Mouse (Mus musculus): Measurements from ENCODE around the gene Sik2. TPM values are rescaled to one million over a fixed set of nuclear protein-coding genes. Genes with fewer than 3 reads are reported as not detected.

Gene Sik2
- polyA plus RNA-seq, 1 experiment from 2014 or later = 18.4 TPM

- H3K4me1 ChIP-seq (replicated peaks; ENCODE audit: control insufficient read depth, insufficient read depth, low read length) = no peaks in the 10 kb centered on the region
- peaks cover 11% of the 10 kb centered on the region for H3K36me3 ChIP-seq (ENCODE audit: control insufficient read depth, insufficient read depth, low read length)
- H3K4me2 ChIP-seq (ENCODE audit: low read depth, low read length, severe bottlenecking) = no peak overlapping the region
- H3K4me3 ChIP-seq (ENCODE audit: low read depth, low read length) = no peak overlapping the region
- DNase-seq (ENCODE audit: low spot score) = no peak
- H3K9me3 ChIP-seq (ENCODE audit: control insufficient read depth, low read length) = no peaks in the 10 kb centered on the region
- H3K27ac ChIP-seq (ENCODE audit: low read depth, low read length) = no peak overlapping the region
- no peak overlapping the region for H3K9ac ChIP-seq (ENCODE audit: low read length)
- ATAC-seq (replicated peaks; ENCODE audit: low FRiP score) = no peak
- no peaks in the 10 kb centered on the region for H3K27me3 ChIP-seq (ENCODE audit: control insufficient read depth, insufficient read depth, low read length)
- 96% methylated on average over 4 of the region's 4 CpGs for WGBS
These were observed 145.0 kb downstream of the Sik2 start for GRCm38 (mm10) chr9:50863824-50864223.

DNA sequence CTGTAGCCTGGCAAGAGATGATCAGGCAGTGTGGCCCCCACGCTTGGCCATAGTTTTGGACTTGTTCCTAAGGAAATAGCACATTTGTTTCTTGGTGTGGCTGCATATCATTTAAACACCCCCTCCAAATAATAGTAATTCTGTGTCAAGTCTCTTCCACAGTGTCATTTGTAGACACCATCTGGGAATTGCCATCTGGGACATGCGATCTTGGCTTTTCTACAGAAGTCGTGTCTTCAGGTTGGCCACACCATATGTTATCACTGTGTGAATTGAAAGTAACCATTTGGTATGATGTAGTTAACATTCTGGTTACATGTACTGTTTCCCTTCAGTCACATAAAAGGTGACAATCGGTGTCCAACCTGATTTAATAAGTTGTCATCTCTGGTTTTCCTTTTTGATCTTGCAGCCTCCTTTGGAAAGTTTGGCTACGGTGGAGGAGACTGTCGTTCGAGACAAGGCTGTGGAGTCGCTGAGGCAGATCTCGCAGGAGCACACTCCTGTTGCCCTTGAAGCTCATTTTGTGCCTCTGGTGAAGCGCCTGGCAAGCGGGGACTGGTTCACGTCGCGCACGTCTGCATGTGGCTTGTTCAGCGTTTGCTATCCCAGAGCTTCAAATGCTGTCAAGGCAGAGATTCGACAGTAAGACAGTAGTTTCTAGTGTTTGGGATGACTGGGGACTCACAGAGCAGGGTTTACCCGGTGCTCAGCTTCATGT, 147.6 kb downstream of the Sik2 start:
- peaks cover 9% of the 10 kb centered on the region for H3K36me3 ChIP-seq (ENCODE audit: control insufficient read depth, insufficient read depth, low read length)
- H3K9ac ChIP-seq (ENCODE audit: low read length) = no peak overlapping the region
- H3K4me3 ChIP-seq (ENCODE audit: low read depth, low read length) = no peak overlapping the region
- no peaks in the 10 kb centered on the region for H3K9me3 ChIP-seq (ENCODE audit: control insufficient read depth, low read length)
- ATAC-seq (replicated peaks; ENCODE audit: low FRiP score) (no peak), DNase-seq (ENCODE audit: low spot score) (no peak)
- no peaks in the 10 kb centered on the region for H3K4me1 ChIP-seq (replicated peaks; ENCODE audit: control insufficient read depth, insufficient read depth, low read length)
- no peak overlapping the region for H3K27ac ChIP-seq (ENCODE audit: low read depth, low read length)
- no peak overlapping the region for H3K4me2 ChIP-seq (ENCODE audit: low read depth, low read length, severe bottlenecking)
- H3K27me3 ChIP-seq (ENCODE audit: control insufficient read depth, insufficient read depth, low read length) = no peaks in the 10 kb centered on the region
- WGBS = 96% methylated on average over 18 of the region's 18 CpGs

GRCm38 (mm10) chr9:50858681-50859080, 150.2 kb downstream of the Sik2 start:
- Histone ChIP-seq H3K4me2 (ENCODE audit: low read depth, low read length, severe bottlenecking) (no peak overlapping the region), H3K27me3 (ENCODE audit: control insufficient read depth, insufficient read depth, low read length) (no peaks in the 10 kb centered on the region), H3K4me1 (replicated peaks; ENCODE audit: control insufficient read depth, insufficient read depth, low read length) (peaks cover 4% of the 10 kb centered on the region; the same call in 1 of the 2 replicates), H3K27ac (ENCODE audit: low read depth, low read length) (no peak overlapping the region), H3K36me3 (ENCODE audit: control insufficient read depth, insufficient read depth, low read length) (peaks cover 7% of the 10 kb centered on the region), H3K4me3 (ENCODE audit: low read depth, low read length) (no peak overlapping the region), H3K9me3 (ENCODE audit: control insufficient read depth, low read length) (no peaks in the 10 kb centered on the region), H3K9ac (ENCODE audit: low read length) (no peak overlapping the region)
- 93% methylated on average over 6 of the region's 6 CpGs for WGBS
- ATAC-seq (replicated peaks; ENCODE audit: low FRiP score) (no peak), DNase-seq (ENCODE audit: low spot score) (no peak)

DNA sequence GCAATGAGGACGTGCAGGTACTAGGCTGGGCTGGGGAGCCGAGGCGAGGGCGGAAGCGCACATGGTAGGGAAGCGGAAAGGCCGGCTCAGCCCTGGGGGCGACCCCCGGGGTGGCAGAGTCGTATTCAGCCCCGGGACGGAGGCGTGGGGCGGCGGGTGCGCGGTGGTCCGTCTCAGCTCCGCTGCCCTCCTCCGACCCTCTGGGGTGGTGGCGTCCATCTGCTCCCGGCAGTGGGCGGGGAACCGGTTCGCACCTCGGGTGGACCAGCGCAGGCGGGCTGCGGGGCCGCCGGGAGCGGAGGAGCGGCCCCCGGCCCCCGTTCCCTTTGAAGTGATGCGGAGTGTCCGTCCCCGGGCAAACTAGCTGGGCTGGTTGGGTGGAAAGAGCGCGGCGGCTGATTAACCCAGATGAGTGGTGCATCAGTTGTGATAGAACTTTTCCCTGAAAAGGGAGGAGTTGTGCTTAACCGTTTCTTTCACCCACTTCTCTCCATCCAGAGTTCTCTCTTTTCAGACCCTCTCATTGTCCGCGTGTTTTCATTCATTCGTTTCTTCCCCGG, 151.7 kb downstream of the Sik2 start:
- Histone ChIP-seq H3K36me3 (ENCODE audit: control insufficient read depth, insufficient read depth, low read length) (peaks cover 7% of the 10 kb centered on the region), H3K9ac (ENCODE audit: low read length) (peak overlapping the region; percentile 89), H3K4me2 (ENCODE audit: low read depth, low read length, severe bottlenecking) (peak overlapping the region; percentile 48), H3K27me3 (ENCODE audit: control insufficient read depth, insufficient read depth, low read length) (no peaks in the 10 kb centered on the region), H3K4me3 (ENCODE audit: low read depth, low read length) (peak overlapping the region; percentile 95), H3K9me3 (ENCODE audit: control insufficient read depth, low read length) (no peaks in the 10 kb centered on the region), H3K27ac (ENCODE audit: low read depth, low read length) (peak overlapping the region; percentile 71), H3K4me1 (replicated peaks; ENCODE audit: control insufficient read depth, insufficient read depth, low read length) (peaks cover 4% of the 10 kb centered on the region; the same call in 1 of the 2 replicates)
- peak; percentile 82 for ATAC-seq (replicated peaks; ENCODE audit: low FRiP score)
- DNase-seq (ENCODE audit: low spot score) = no peak
- WGBS = under 1% methylated on average over 43 of the region's 46 CpGs

DNA sequence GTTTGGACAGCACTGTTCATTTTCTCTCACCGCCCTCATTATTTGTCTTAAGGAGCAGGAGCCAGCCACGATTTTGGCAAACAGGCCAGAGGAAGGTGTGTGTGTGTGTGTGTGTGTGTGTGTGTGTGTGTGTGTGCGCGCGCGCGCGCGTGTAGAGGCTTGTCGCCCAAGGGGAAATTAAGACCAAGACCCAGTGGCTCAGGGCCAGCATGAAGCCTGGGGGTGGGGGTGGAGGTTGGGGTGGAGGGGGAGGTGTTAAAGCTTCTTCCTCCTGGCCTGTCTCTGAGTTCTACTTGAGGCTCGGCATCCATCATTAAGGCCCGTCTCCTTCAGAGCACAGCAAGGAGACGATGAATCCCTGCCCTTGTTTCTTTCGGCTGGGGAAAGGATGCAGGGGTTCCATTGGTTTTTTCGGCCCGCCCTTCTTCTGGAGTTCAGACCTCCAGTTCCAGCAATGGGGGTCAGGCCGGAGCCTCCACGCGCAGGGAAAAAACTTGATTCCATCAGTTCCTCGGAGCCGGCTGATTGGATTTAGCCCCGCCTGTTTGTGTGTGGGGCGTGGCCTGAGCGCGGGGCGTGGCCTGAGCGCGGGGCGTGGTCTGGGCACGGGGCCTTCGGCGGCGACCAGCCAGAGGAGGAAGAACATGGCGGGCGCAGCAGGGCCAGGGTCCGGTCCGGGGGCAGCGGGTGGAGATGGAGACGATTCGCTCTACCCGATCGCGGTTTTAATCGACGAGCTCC, 152.4 kb downstream of the Sik2 start:
- DNase-seq (ENCODE audit: low spot score) (peak; percentile 97), ATAC-seq (replicated peaks; ENCODE audit: low FRiP score) (peak; percentile 94)
- H3K36me3 ChIP-seq (ENCODE audit: control insufficient read depth, insufficient read depth, low read length) = peaks cover 2% of the 10 kb centered on the region; the same call in 1 of the 2 replicates
- peaks cover 4% of the 10 kb centered on the region; the same call in 1 of the 2 replicates for H3K4me1 ChIP-seq (replicated peaks; ENCODE audit: control insufficient read depth, insufficient read depth, low read length)
- peak overlapping the region; percentile 89 for H3K9ac ChIP-seq (ENCODE audit: low read length)
- under 1% methylated on average over 45 of the region's 45 CpGs for WGBS
- H3K27ac ChIP-seq (ENCODE audit: low read depth, low read length) = peak overlapping the region; percentile 71
- peak overlapping the region; percentile 95 for H3K4me3 ChIP-seq (ENCODE audit: low read depth, low read length)
- H3K4me2 ChIP-seq (ENCODE audit: low read depth, low read length, severe bottlenecking) = peak overlapping the region; percentile 59
- no peaks in the 10 kb centered on the region for H3K27me3 ChIP-seq (ENCODE audit: control insufficient read depth, insufficient read depth, low read length)
- H3K9me3 ChIP-seq (ENCODE audit: control insufficient read depth, low read length) = no peaks in the 10 kb centered on the region

- Histone ChIP-seq H3K36me3 (ENCODE audit: control insufficient read depth, insufficient read depth, low read length) (no peaks in the 10 kb centered on the region), H3K9ac (ENCODE audit: low read length) (peak overlapping the region; percentile 89; the same call in 1 of the 2 replicates), H3K4me2 (ENCODE audit: low read depth, low read length, severe bottlenecking) (peak overlapping the region; percentile 59; the same call in 1 of the 2 replicates), H3K27me3 (ENCODE audit: control insufficient read depth, insufficient read depth, low read length) (no peaks in the 10 kb centered on the region), H3K27ac (ENCODE audit: low read depth, low read length) (no peak overlapping the region), H3K4me1 (replicated peaks; ENCODE audit: control insufficient read depth, insufficient read depth, low read length) (peaks cover 4% of the 10 kb centered on the region; the same call in 1 of the 2 replicates), H3K9me3 (ENCODE audit: control insufficient read depth, low read length) (no peaks in the 10 kb centered on the region), H3K4me3 (ENCODE audit: low read depth, low read length) (no peak overlapping the region)
- ATAC-seq (replicated peaks; ENCODE audit: low FRiP score) (no peak), DNase-seq (ENCODE audit: low spot score) (no peak)
- 66% methylated on average over 5 of the region's 5 CpGs for WGBS
These were observed 153.1 kb downstream of the Sik2 start for GRCm38 (mm10) chr9:50855780-50856179.

DNA sequence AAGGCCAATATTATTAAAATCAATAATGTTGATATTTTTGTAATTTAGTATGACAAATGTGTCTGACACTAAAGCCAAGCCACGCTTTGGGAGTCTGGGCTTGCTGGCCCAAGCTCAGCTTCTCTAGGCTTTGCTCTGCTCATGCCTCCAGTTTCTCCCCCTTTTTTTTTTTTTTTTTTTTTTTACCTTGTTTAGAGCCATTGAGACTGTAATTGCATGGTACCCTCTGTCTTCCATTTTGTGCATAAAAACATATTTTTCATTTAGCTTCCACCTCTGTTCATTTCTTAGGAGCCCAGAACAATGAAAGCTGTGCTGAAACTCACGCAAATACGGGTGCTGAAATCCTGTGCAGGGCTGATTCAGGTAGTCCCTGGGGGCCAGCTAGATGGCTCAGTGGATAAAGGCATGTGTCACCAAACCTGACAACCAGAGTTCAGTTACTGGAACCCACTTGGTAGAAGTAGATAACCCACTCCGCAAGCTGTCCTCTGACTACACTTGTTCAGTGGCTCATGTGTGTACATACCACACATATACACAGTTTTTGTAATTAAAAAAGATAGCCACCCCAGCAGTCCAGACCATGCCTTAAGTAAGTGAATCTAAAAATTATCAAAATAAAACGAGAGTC, 153.6 kb downstream of the Sik2 start:
- no peaks in the 10 kb centered on the region for H3K9me3 ChIP-seq (ENCODE audit: control insufficient read depth, low read length)
- no peak overlapping the region for H3K4me2 ChIP-seq (ENCODE audit: low read depth, low read length, severe bottlenecking)
- H3K4me1 ChIP-seq (replicated peaks; ENCODE audit: control insufficient read depth, insufficient read depth, low read length) = peaks cover 4% of the 10 kb centered on the region; the same call in 1 of the 2 replicates
- no peaks in the 10 kb centered on the region for H3K27me3 ChIP-seq (ENCODE audit: control insufficient read depth, insufficient read depth, low read length)
- no peak overlapping the region for H3K27ac ChIP-seq (ENCODE audit: low read depth, low read length)
- H3K36me3 ChIP-seq (ENCODE audit: control insufficient read depth, insufficient read depth, low read length) = no peaks in the 10 kb centered on the region
- H3K4me3 ChIP-seq (ENCODE audit: low read depth, low read length) = no peak overlapping the region
- 87% methylated on average over 5 of the region's 5 CpGs for WGBS
- DNase-seq (ENCODE audit: low spot score) = no peak
- ATAC-seq (replicated peaks; ENCODE audit: low FRiP score) = no peak
- H3K9ac ChIP-seq (ENCODE audit: low read length) = no peak overlapping the region

DNA sequence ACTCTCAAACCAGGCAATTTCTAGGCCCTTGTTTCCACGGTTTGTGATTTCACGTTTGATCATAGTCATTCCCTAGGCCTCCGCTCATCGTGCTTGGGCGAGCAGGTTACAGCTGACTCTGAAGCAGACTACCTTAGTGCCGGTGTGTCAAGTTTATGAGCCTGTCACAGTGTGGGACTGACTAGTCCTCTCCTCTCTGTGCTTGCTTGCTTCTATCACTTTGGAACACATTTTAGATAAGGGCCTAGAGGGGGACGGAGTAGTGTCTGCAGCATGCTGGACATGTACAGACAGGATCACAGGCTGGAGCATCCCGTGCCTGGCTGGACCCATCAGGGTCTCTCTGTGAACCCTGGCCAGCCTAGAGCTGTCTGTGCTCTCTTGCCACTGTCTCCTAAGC, 154.5 kb downstream of the Sik2 start:
- 73% methylated on average over 8 of the region's 8 CpGs for WGBS
- no peaks in the 10 kb centered on the region for H3K36me3 ChIP-seq (ENCODE audit: control insufficient read depth, insufficient read depth, low read length)

More for the DNA sequence above, 154.5 kb downstream of the Sik2 start:
- no peak overlapping the region for H3K27ac ChIP-seq (ENCODE audit: low read depth, low read length)
- H3K9ac ChIP-seq (ENCODE audit: low read length) = no peak overlapping the region
- ATAC-seq (replicated peaks; ENCODE audit: low FRiP score) (no peak), DNase-seq (ENCODE audit: low spot score) (no peak)
- H3K4me1 ChIP-seq (replicated peaks; ENCODE audit: control insufficient read depth, insufficient read depth, low read length) = peaks cover 4% of the 10 kb centered on the region; the same call in 1 of the 2 replicates
- no peak overlapping the region for H3K4me2 ChIP-seq (ENCODE audit: low read depth, low read length, severe bottlenecking)
- H3K9me3 ChIP-seq (ENCODE audit: control insufficient read depth, low read length) = no peaks in the 10 kb centered on the region
- no peak overlapping the region for H3K4me3 ChIP-seq (ENCODE audit: low read depth, low read length)
- no peaks in the 10 kb centered on the region for H3K27me3 ChIP-seq (ENCODE audit: control insufficient read depth, insufficient read depth, low read length)

All from forebrain, embryonic 11.5 days (tissue).